Comparison of ENCODE assay signal across 19 mouse cellular contexts in genomic region chr16:27471389-27471788, GRCm38 (mm10).
"Had no signal": no experiment of that assay in that cellular context is flagged by ENCODE, and none has a peak within 500 bp of the region (broad histone marks: within the 10 kb centered on the region; RNA-seq: fewer than 3 reads in every experiment).

No protein-coding gene starts in this region.

- H3K4me2 ChIP-seq: limb, embryonic 12.5 days; limb, embryonic 15.5 days; liver, embryonic 11.5 days; lung, embryonic 14.5 days; neural tube, embryonic 13.5 days; stomach, embryonic 15.5 days had no signal

- H3K4me3 ChIP-seq: limb, embryonic 12.5 days; limb, embryonic 15.5 days; myocyte; neural tube, embryonic 13.5 days; stomach, embryonic 15.5 days had no signal

- H3K9ac ChIP-seq: limb, embryonic 12.5 days; limb, embryonic 15.5 days; liver, embryonic 14.5 days; liver, postnatal 0 days; lung, embryonic 14.5 days; neural tube, embryonic 13.5 days; stomach, embryonic 15.5 days had no signal

- H3K36me3 ChIP-seq: limb, embryonic 12.5 days; limb, embryonic 15.5 days; neural tube, embryonic 13.5 days; stomach, embryonic 15.5 days had no signal

- ATAC-seq: intestine, postnatal 0 days; liver, postnatal 0 days; lung, postnatal 0 days had no signal

- H3K27ac ChIP-seq: kidney, postnatal 0 days; limb, embryonic 12.5 days; limb, embryonic 15.5 days; liver, embryonic 14.5 days; macrophage; neural tube, embryonic 13.5 days; stomach, embryonic 15.5 days had no signal

- H3K27me3 ChIP-seq: limb, embryonic 12.5 days; limb, embryonic 15.5 days; neural tube, embryonic 13.5 days; stomach, embryonic 15.5 days had no signal

- DNase-seq: kidney, adult 2 months; kidney, postnatal 25 days; left cerebral cortex, postnatal 4 days; liver, postnatal 0 days; lung, embryonic 14.5 days; right cerebral cortex, postnatal 25 days; spleen, adult 18-20 months; thymus, postnatal 25 days had no signal

- H3K9me3 ChIP-seq: limb, embryonic 12.5 days; limb, embryonic 15.5 days; neural tube, embryonic 13.5 days; stomach, embryonic 15.5 days had no signal

- H3K4me1 ChIP-seq: limb, embryonic 12.5 days; limb, embryonic 15.5 days; neural tube, embryonic 13.5 days; stomach, embryonic 15.5 days had no signal
